ENCODE assay signal across 18 mouse cellular contexts in genomic region chr7:70105024-70105423, GRCm38 (mm10).
DNase-seq lines count a peak whose midpoint lies in the region; ATAC-seq and TF ChIP-seq lines count a peak whose summit lies in the region.
"Had no signal": no experiment of that assay in that cellular context is flagged by ENCODE, and none has a peak within 500 bp of the region (broad histone marks: within the 10 kb centered on the region; RNA-seq: fewer than 3 reads in every experiment).

No protein-coding gene starts in this region.

- no peak for DNase-seq in hindbrain, embryonic 10.5 days (ENCODE audit: low spot score)
- no peak for DNase-seq in hindbrain, postnatal 0 days (ENCODE audit: low spot score)
- DNase-seq in A20 (ENCODE audit: low read depth, low spot score) (peak; percentile 15), MN1 (ENCODE audit: low spot score) (no peak)
- peak; percentile 78 for DNase-seq in hindlimb bud, embryonic 11.5 days (ENCODE audit: extremely low spot score, low read depth, low spot score)
- no peak for DNase-seq in cerebellum, adult 18-20 months
- DNase-seq in spleen, postnatal 36 days (ENCODE audit: low spot score in 2 of 2) = no peak
- DNase-seq: adrenal gland, adult 8-10 months; cerebellum, adult 11 months; heart, adult 11 months; thymus, adult 18-20 months had no signal

- no peak overlapping the region for H3K4me2 ChIP-seq in hindbrain, postnatal 0 days (ENCODE audit: low read depth, low read length)
- H3K4me2 ChIP-seq in forebrain, embryonic 15.5 days (replicated peaks) = peak overlapping the region; percentile 11
- H3K4me2 ChIP-seq: embryonic facial prominence, embryonic 15.5 days; limb, embryonic 13.5 days had no signal

- no peak for ATAC-seq in hindbrain, postnatal 0 days
- no peak for ATAC-seq in forebrain, embryonic 15.5 days (replicated peaks)
- ATAC-seq: inflammation-experienced regulatory T-cells, adult 6 months had no signal

- no peaks in the 10 kb centered on the region for H3K36me3 ChIP-seq in hindbrain, embryonic 10.5 days
- no peaks in the 10 kb centered on the region for H3K36me3 ChIP-seq in hindbrain, postnatal 0 days (ENCODE audit: insufficient read depth, low read length)
- H3K36me3 ChIP-seq in forebrain, embryonic 15.5 days = no peaks in the 10 kb centered on the region
- H3K36me3 ChIP-seq: embryonic facial prominence, embryonic 15.5 days; limb, embryonic 13.5 days had no signal

- H3K9ac ChIP-seq in hindbrain, postnatal 0 days (replicated peaks; ENCODE audit: low read length) = no peak overlapping the region
- H3K9ac ChIP-seq in forebrain, embryonic 15.5 days (replicated peaks) = no peak overlapping the region
- H3K9ac ChIP-seq: embryonic facial prominence, embryonic 15.5 days; limb, embryonic 13.5 days; liver, embryonic 14.5 days had no signal

- H3K27ac ChIP-seq in hindbrain, embryonic 10.5 days = peak overlapping the region; percentile 50
- no peak overlapping the region for H3K27ac ChIP-seq in hindbrain, postnatal 0 days
- H3K27ac ChIP-seq in forebrain, embryonic 15.5 days (replicated peaks) = peak overlapping the region; percentile 88
- H3K27ac ChIP-seq: embryonic facial prominence, embryonic 15.5 days; layer of hippocampus, adult 2 months; limb, embryonic 13.5 days; liver, embryonic 14.5 days had no signal

- H3K27me3 ChIP-seq in hindbrain, embryonic 10.5 days (ENCODE audit: insufficient read depth, poor library complexity, severe bottlenecking) = peaks cover 44% of the 10 kb centered on the region
- no peaks in the 10 kb centered on the region for H3K27me3 ChIP-seq in hindbrain, postnatal 0 days (ENCODE audit: insufficient read depth, low read length)
- H3K27me3 ChIP-seq in forebrain, embryonic 15.5 days = no peaks in the 10 kb centered on the region
- H3K27me3 ChIP-seq: embryonic facial prominence, embryonic 15.5 days had no signal

- TF ChIP-seq CTCF in hindbrain, postnatal 0 days (IDR thresholded peaks at IDR 0.05; ENCODE audit: low read depth) = no peak

- no peak overlapping the region for H3K4me3 ChIP-seq in hindbrain, embryonic 10.5 days
- H3K4me3 ChIP-seq in hindbrain, postnatal 0 days (ENCODE audit: low read length) = no peak overlapping the region
- 0 out of 2 replicates have a peak overlapping the region, but pooled peaks have one; percentile 1 for H3K4me3 ChIP-seq in forebrain, embryonic 15.5 days
- H3K4me3 ChIP-seq: embryonic facial prominence, embryonic 15.5 days; layer of hippocampus, adult 2 months; limb, embryonic 13.5 days; myocyte had no signal

- H3K4me1 ChIP-seq in hindbrain, embryonic 10.5 days (replicated peaks) = peaks cover 35% of the 10 kb centered on the region
- H3K4me1 ChIP-seq in hindbrain, postnatal 0 days (ENCODE audit: insufficient read depth, low read length) = no peaks in the 10 kb centered on the region
- peaks cover 27% of the 10 kb centered on the region for H3K4me1 ChIP-seq in forebrain, embryonic 15.5 days
- H3K4me1 ChIP-seq: embryonic facial prominence, embryonic 15.5 days had no signal

- no peaks in the 10 kb centered on the region for H3K9me3 ChIP-seq in hindbrain, embryonic 10.5 days
- no peaks in the 10 kb centered on the region for H3K9me3 ChIP-seq in hindbrain, postnatal 0 days (ENCODE audit: low read length)
- no peaks in the 10 kb centered on the region for H3K9me3 ChIP-seq in forebrain, embryonic 15.5 days
- H3K9me3 ChIP-seq: embryonic facial prominence, embryonic 15.5 days; limb, embryonic 13.5 days had no signal

- 41% methylated on average over 2 of the region's 2 CpGs for WGBS in hindbrain, embryonic 10.5 days
- 25% methylated on average over 2 of the region's 2 CpGs for WGBS in hindbrain, postnatal 0 days
- 8% methylated on average over 2 of the region's 2 CpGs for WGBS in forebrain, embryonic 15.5 days

Comparison
In these comparisons a context has a peak if more than half of its experiments do, and no peak if none do; other contexts are left out.
1. DNase-seq: peak in A20 (single experiment) and hindlimb bud, embryonic 11.5 days (single experiment); none in hindbrain, embryonic 10.5 days (single experiment), hindbrain, postnatal 0 days (single experiment), cerebellum, adult 18-20 months (0 of 2), spleen, postnatal 36 days (0 of 2) and MN1 (single experiment).